Mouse (Mus musculus): ENCODE results near the gene Gm28168.
"Not testable (repeated sequence)": the region's sequence is repeated elsewhere in the genome, so short reads cannot be mapped to it uniquely, and the experiment has no call there.

Gm28168 gene

GRCm38 (mm10) chr1:117927715-117928114 is at the start of gene Gm28168:
Gene Gm28168 (plus strand): TSS chr1:117928015.
- not testable (repeated sequence) for DNase-seq (ENCODE audit: low spot score)

GRCm38 (mm10) chr1:117965639-117966038 is 37.8 kb downstream of the Gm28168 start, which contains the start of gene Gm7145:
Gene Gm7145 (plus strand): TSS chr1:117965939.
- DNase-seq (ENCODE audit: low spot score): no peak

Data from embryo, embryonic 10 days (tissue).